Mouse (Mus musculus): Measurements from ENCODE around the gene Zc4h2.

Gene Zc4h2

GRCm38 (mm10) chrX:95657804-95658599 is at the start of gene Zc4h2:
TSS of gene Zc4h2 (minus strand) at chrX:95658509.
- peak; percentile 90 for DNase-seq

GRCm38 (mm10) chrX:95687119-95687518 is 28.8 kb upstream of the Zc4h2 start:
- peak; percentile 18 for DNase-seq

- no peak for DNase-seq
Observed at GRCm38 (mm10) chrX:95682206-95682605, 23.9 kb upstream of the Zc4h2 start.

DNA sequence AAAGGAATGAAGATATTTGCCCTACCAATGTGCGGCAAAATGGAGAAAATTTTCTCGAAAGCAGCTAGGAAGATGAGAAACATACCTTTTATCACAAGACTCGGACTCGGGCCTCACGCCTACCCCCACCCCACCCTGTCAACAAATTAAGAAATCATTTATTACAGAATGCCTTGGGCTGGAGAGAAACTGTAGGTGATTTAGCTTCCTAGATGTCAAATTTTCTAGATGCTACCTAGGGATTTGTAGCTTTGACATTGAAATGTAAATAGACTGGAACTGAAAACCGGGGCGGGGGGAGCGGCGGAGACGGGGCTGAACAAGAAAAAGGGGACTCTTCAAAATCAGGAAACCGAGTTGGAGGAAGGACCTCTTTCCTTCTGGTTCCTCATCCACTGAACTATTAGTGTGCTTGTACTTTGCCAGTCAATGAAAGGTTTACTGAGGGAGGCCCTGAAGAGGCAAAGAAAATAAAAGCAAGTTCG is 333 bp upstream of the Zc4h2 start:
- no peak for DNase-seq

- DNase-seq: no peak
Observed at GRCm38 (mm10) chrX:95600609-95601008, 57.7 kb downstream of the Zc4h2 start.

Measured in cerebellum, adult 9-10 months (tissue).